Mouse (Mus musculus): Measurements from ENCODE around the gene Zfp787. TPM values are rescaled to one million over a fixed set of nuclear protein-coding genes. Genes with fewer than 3 reads are reported as not detected.

Zfp787 gene
- polyA plus RNA-seq, 1 experiment: 38.1 TPM

DNA sequence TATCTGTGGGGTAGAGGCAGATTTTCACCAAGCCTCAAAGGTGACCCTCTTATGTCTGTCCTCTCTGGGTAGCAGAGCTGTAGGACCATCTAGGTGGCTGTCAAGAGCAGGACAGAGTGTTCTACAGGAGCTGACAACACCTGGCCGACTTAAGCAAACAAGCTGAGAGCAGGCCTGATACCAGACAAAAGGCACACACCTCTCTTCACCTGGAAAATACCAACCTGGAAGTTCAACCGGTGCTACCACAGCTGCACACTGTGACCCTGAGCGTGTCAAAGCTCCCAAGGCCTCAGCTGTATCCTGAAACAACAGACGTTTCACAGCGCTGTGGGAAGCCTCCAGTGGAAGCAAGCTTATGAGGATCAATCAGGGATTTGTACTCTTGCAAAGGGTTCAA lies 8.1 kb downstream of the Zfp787 start:
- TF ChIP-seq CTCF (IDR thresholded peaks at IDR 0.05; ENCODE audit: control insufficient read depth, insufficient read depth, low read length) (no peak), POLR2A (IDR thresholded peaks at IDR 0.05; ENCODE audit: borderline replicate concordance, control insufficient read depth, low read depth, low read length) (no peak)
- Histone ChIP-seq H3K4me3 (replicated peaks; ENCODE audit: control insufficient read depth, low read depth, low read length) (no peak overlapping the region), H3K4me1 (ENCODE audit: control insufficient read depth, insufficient read depth, low read length) (peaks cover 11% of the 10 kb centered on the region), H3K27ac (ENCODE audit: control insufficient read depth, insufficient read depth, low read depth, low read length, poor library complexity) (no peak overlapping the region)
- 66% methylated on average over 5 of the region's 5 CpGs for WGBS

DNA sequence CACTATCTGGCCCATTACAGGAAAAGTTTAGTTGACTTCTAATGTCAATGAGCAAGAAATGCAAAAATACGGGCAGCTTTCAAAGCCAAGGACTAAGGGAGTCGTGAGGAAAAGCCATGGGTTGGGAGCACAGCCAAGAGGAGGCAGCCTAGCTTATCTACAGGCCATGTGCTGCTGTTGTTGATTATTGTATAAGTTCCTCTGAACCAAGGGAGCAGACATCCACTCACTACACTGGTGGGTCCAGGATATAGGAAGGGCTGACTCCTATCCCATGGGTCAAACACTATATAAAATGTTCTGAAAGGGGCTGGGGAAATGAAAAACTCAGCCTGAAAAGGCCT lies 8.8 kb downstream of the Zfp787 start:
- Histone ChIP-seq H3K4me3 (replicated peaks; ENCODE audit: control insufficient read depth, low read depth, low read length) (no peak overlapping the region), H3K27ac (ENCODE audit: control insufficient read depth, insufficient read depth, low read depth, low read length, poor library complexity) (no peak overlapping the region), H3K4me1 (ENCODE audit: control insufficient read depth, insufficient read depth, low read length) (peaks cover 8% of the 10 kb centered on the region)
- TF ChIP-seq CTCF (IDR thresholded peaks at IDR 0.05; ENCODE audit: control insufficient read depth, insufficient read depth, low read length) (no peak), POLR2A (IDR thresholded peaks at IDR 0.05; ENCODE audit: borderline replicate concordance, control insufficient read depth, low read depth, low read length) (no peak)
- WGBS: 26% methylated on average over 2 of the region's 2 CpGs

DNA sequence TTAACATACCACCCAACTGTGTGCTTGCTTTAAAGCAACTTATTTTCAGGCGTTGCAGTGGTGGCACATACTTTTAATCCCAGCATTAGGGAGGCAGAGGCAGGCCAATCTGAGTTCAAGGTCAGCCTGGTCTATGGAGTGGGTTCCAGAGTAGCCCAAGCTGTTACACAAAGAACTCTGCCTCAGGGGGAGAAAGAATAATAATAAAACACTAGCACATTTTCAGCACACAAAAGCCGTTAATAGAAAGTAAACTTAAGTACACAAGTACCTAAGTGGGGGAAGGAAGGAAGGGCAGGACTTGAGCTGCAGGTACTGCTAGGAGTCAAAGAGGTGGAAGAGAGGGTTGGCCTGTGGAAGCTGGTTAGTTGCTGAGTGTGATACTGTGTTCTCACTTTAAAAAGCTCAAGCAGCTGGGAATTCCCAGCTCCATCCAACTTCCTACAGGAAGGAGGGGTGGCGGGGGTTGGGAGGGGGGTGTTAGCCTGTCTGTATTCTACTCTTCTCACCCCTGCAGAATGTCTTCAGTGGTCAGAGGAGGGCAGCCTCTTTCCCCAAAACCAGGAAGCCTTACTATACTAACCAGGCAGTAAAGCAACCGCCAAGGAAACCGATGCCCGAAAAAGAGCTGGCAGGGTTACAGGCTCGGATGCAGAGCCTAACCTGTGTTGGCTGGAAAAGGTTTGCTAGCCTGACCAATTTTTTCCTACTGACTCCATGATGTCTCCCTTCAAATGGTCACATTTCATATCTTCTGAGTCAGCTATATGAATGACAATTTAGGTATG lies 9.4 kb downstream of the Zfp787 start:
- Histone ChIP-seq H3K4me3 (replicated peaks; ENCODE audit: control insufficient read depth, low read depth, low read length) (no peak overlapping the region), H3K27ac (ENCODE audit: control insufficient read depth, insufficient read depth, low read depth, low read length, poor library complexity) (no peak overlapping the region), H3K4me1 (ENCODE audit: control insufficient read depth, insufficient read depth, low read length) (peaks cover 8% of the 10 kb centered on the region)
- TF ChIP-seq CTCF (IDR thresholded peaks at IDR 0.05; ENCODE audit: control insufficient read depth, insufficient read depth, low read length): no peak
- TF ChIP-seq POLR2A (IDR thresholded peaks at IDR 0.05; ENCODE audit: borderline replicate concordance, control insufficient read depth, low read depth, low read length): no peak
- WGBS: 54% methylated on average over 7 of the region's 7 CpGs

DNA sequence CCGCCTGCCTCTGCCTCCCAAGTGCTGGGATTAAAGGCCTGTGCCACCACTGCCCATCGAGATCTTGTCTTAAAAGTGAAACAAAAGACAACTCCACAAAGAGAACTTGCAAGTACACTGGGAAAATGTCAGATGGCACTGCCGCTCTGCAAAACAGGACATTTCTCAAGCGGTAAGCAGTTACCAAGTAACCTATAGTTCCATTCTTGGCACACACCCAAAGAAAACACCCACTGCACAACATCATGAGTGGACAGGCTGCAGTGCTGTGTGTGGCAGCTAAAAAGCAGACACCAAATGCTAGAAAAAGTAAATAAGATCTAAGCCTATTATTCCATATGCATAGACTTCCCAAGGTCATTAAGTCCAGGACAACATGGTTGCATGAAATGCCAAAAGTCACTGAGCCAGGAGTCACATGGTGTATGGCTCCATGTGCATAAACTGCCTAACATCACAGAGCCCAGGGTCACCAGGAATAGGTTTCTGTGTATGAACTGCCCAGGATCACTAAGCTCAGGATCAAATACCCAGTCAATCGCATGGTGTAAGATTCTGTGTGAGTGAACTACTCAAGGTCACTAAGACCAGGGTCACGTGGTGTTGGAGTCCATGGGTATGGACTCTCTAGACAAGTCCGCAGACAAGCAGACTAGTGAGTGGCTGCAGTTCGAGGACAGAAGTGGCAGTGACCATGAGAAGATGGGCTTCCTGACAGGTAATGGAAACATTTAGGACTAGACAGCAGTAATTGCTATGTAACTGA lies 10.2 kb downstream of the Zfp787 start:
- Histone ChIP-seq H3K27ac (ENCODE audit: control insufficient read depth, insufficient read depth, low read depth, low read length, poor library complexity) (no peak overlapping the region), H3K4me1 (ENCODE audit: control insufficient read depth, insufficient read depth, low read length) (peaks cover 4% of the 10 kb centered on the region)
- 65% methylated on average over 8 of the region's 8 CpGs for WGBS

DNA sequence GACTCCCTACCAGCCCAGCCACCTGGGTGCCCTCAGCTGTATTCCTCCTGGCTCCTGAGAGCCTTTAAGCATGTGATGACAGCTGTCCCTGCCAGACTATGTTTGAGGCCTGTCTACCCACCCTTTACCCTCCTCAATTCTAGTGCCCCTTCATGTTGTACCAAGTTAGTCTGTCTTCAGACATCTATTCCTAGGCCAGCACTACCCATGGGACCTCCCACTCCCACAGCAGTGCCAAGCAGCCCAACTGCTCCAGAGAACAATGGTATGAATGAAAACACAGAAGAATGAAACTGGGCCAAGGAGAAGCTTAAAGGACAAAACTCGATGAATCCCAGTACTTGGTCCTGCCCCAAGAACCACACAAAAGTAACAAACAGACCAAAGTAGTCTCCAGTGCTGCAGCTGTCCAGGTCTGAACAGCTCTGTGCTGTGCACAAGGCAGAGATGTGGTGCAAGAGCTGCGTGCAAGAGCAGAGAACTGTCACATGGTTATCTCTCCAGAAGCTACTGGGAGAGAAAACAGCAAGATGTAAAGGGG lies 11.7 kb downstream of the Zfp787 start:
- TF ChIP-seq CTCF (IDR thresholded peaks at IDR 0.05; ENCODE audit: control insufficient read depth, insufficient read depth, low read length) (no peak), POLR2A (IDR thresholded peaks at IDR 0.05; ENCODE audit: borderline replicate concordance, control insufficient read depth, low read depth, low read length) (no peak)
- H3K4me1 ChIP-seq (ENCODE audit: control insufficient read depth, insufficient read depth, low read length): peaks cover 4% of the 10 kb centered on the region
- H3K4me3 ChIP-seq (replicated peaks; ENCODE audit: control insufficient read depth, low read depth, low read length): no peak overlapping the region
- no peak overlapping the region for H3K27ac ChIP-seq (ENCODE audit: control insufficient read depth, insufficient read depth, low read depth, low read length, poor library complexity)
- WGBS: 37% methylated on average over 2 of the region's 2 CpGs

More for the DNA sequence above, 10.2 kb downstream of the Zfp787 start:
- no peak overlapping the region for H3K4me3 ChIP-seq (replicated peaks; ENCODE audit: control insufficient read depth, low read depth, low read length)
- TF ChIP-seq CTCF (IDR thresholded peaks at IDR 0.05; ENCODE audit: control insufficient read depth, insufficient read depth, low read length) (no peak), POLR2A (IDR thresholded peaks at IDR 0.05; ENCODE audit: borderline replicate concordance, control insufficient read depth, low read depth, low read length) (no peak)

DNA sequence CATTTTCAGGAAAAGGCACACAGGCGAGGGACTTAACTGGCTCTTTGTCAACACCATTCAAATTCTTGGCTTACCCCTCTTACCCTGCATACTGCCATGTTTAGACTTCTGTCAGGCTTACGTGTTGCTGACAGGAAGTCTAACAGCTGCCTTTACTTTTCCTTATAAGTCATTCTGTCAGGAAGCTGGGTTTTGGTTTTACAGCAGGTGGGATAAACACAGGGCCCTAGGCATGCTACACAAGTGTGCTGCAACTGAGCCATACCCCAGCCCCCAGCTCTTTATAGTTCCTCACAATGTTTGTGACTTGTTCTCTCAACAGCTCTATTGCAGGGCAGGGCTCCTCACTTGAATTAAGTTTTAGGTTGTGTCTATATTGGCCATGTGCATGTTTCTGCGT lies 16.5 kb downstream of the Zfp787 start:
- no peaks in the 10 kb centered on the region; the same call in 1 of the 2 replicates for H3K4me1 ChIP-seq (ENCODE audit: control insufficient read depth, insufficient read depth, low read length)
- 70% methylated on average over 3 of the region's 3 CpGs for WGBS

DNA sequence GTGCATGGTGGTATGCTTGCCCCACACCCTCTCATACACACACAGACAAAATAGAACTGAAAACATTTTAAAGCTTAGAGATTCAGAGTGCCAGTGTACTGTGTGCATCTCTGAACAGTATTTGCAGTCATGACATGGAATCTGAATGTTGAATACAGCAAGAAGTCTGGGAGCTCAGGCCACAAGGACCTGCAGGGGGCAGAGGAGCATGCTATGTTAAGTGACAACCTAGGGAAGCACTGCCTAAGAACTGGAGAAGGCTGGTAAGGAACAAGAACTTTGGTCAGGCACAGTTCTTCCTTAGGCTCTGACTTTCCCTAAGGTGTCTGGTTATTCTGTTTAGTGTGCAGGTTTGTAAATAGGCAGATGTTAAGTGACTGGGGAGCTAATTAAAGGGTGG lies 19.3 kb downstream of the Zfp787 start:
- TF ChIP-seq POLR2A (IDR thresholded peaks at IDR 0.05; ENCODE audit: borderline replicate concordance, control insufficient read depth, low read depth, low read length) (no peak), CTCF (IDR thresholded peaks at IDR 0.05; ENCODE audit: control insufficient read depth, insufficient read depth, low read length) (no peak)
- Histone ChIP-seq H3K27ac (ENCODE audit: control insufficient read depth, insufficient read depth, low read depth, low read length, poor library complexity) (no peak overlapping the region), H3K4me3 (replicated peaks; ENCODE audit: control insufficient read depth, low read depth, low read length) (no peak overlapping the region), H3K4me1 (ENCODE audit: control insufficient read depth, insufficient read depth, low read length) (no peaks in the 10 kb centered on the region)

More for the DNA sequence above, 16.5 kb downstream of the Zfp787 start:
- Histone ChIP-seq H3K4me3 (replicated peaks; ENCODE audit: control insufficient read depth, low read depth, low read length) (no peak overlapping the region), H3K27ac (ENCODE audit: control insufficient read depth, insufficient read depth, low read depth, low read length, poor library complexity) (no peak overlapping the region)
- TF ChIP-seq POLR2A (IDR thresholded peaks at IDR 0.05; ENCODE audit: borderline replicate concordance, control insufficient read depth, low read depth, low read length): no peak
- no peak for TF ChIP-seq CTCF (IDR thresholded peaks at IDR 0.05; ENCODE audit: control insufficient read depth, insufficient read depth, low read length)

DNA sequence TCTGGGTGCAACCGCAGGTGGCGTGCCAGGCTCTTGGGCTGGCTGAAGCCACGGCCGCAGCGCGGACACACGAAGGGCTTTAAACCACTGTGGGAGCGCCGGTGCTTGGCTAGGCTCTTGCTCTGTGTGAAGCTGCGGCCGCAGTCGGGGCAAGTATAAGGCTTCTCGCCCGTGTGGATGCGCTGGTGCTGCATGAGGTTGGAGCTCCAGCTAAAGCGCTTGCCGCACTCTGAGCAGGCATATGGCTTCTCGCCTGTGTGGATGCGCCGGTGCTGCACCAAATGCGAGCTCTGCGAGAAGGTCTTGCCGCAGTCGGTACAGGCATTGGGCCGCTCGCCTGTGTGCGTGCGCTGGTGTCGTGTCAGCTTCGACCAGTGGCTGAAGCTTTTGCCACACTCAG lies 23.2 kb downstream of the Zfp787 start:
- whole genome bisulfite sequencing: 95% methylated on average over 30 of the region's 30 CpGs
- Histone ChIP-seq H3K4me1 (ENCODE audit: control insufficient read depth, insufficient read depth, low read length) (no peaks in the 10 kb centered on the region; the same call in 1 of the 2 replicates), H3K4me3 (replicated peaks; ENCODE audit: control insufficient read depth, low read depth, low read length) (no peak overlapping the region), H3K27ac (ENCODE audit: control insufficient read depth, insufficient read depth, low read depth, low read length, poor library complexity) (no peak overlapping the region)
- no peak for TF ChIP-seq POLR2A (IDR thresholded peaks at IDR 0.05; ENCODE audit: borderline replicate concordance, control insufficient read depth, low read depth, low read length)
- TF ChIP-seq CTCF (IDR thresholded peaks at IDR 0.05; ENCODE audit: control insufficient read depth, insufficient read depth, low read length): no peak
